In the genomic region with DNA sequence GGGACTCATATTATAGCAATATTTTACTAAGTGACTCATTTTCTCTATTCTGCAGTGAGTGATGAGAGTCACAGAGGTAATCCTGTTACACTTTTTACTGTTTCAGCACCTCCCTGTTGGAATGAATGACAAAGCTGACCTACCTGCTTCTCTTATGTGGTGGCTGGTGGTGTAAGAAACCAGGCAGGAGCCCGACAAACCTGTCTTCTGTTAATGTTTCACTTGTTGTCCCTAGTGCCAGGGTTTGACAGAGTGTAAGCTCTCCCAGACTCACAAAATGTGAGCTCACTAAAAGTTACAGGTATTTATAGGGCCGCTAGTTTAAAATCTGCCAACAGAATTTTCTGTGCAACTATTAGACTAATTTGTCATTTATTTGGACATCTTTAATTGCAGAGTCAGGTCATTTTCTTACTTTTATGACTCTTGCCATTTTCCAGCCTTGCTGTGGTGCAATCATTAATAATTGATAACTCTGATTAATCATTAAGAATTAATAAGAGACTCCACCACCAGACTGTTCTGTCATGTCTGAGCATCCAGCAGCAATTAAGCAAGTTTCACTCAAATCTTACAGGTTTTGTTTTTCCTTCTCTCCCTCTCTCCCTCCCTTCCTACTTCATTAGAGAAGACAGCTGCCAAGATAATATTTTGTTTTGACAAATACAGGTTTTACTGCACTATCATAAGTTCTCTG, we compare ENCODE assay signal across 17 mouse cellular contexts.
A peak's percentile ranks its signal among the peaks of the same experiment; 100 is the strongest.
DNase-seq lines count a peak whose midpoint lies in the region; ATAC-seq and TF ChIP-seq lines count a peak whose summit lies in the region.
"Had no signal": no experiment of that assay in that cellular context is flagged by ENCODE, and none has a peak within 500 bp of the region (broad histone marks: within the 10 kb centered on the region; RNA-seq: fewer than 3 reads in every experiment).

No protein-coding gene starts in this region.

- ATAC-seq in kidney, postnatal 0 days (replicated peaks; ENCODE audit: low FRiP score, low read depth) = peak; percentile 88
- no peak for ATAC-seq in forebrain, embryonic 12.5 days (ENCODE audit: low FRiP score)
- ATAC-seq: forebrain, embryonic 16.5 days had no signal

- DNase-seq in lung, postnatal 25 days (ENCODE audit: low spot score) = peak; percentile 16
- DNase-seq in lung, adult 2 months = no peak
- DNase-seq in kidney, adult 18-20 months = peak; percentile 59
- peak; percentile 51 for DNase-seq in kidney, postnatal 0 days (ENCODE audit: low spot score)
- peak; percentile 47 for DNase-seq in yolk sac, embryonic 10.5 days (ENCODE audit: low spot score)
- no peak for DNase-seq in cerebellum, postnatal 25 days
- DNase-seq: cerebellum, adult 18-20 months; embryo, embryonic 11 days; thymus, postnatal 25 days had no signal

- peak overlapping the region; percentile 68 for H3K27ac ChIP-seq in kidney, postnatal 0 days
- no peak overlapping the region for H3K27ac ChIP-seq in forebrain, embryonic 12.5 days
- H3K27ac ChIP-seq: heart, embryonic 15.5 days; hindbrain, embryonic 12.5 days; lung, embryonic 15.5 days had no signal

- 69% methylated on average over 2 of the region's 2 CpGs for WGBS in lung, adult 2 months
- 47% methylated on average over 2 of the region's 2 CpGs for WGBS in kidney, postnatal 0 days
- 83% methylated on average over 2 of the region's 2 CpGs for WGBS in forebrain, embryonic 12.5 days

- TF ChIP-seq POLR2A in lung, adult 2 months (IDR thresholded peaks at IDR 0.05; ENCODE audit: borderline replicate concordance, extremely low read depth, low read depth, low read length) = no peak

- no peaks in the 10 kb centered on the region for H3K27me3 ChIP-seq in kidney, postnatal 0 days (ENCODE audit: insufficient read depth, low read length)
- H3K27me3 ChIP-seq in forebrain, embryonic 12.5 days = no peaks in the 10 kb centered on the region
- H3K27me3 ChIP-seq: heart, embryonic 15.5 days; hindbrain, embryonic 12.5 days; lung, embryonic 15.5 days had no signal

- no peak overlapping the region for H3K9ac ChIP-seq in kidney, postnatal 0 days (ENCODE audit: low read depth, low read length)
- no peak overlapping the region for H3K9ac ChIP-seq in forebrain, embryonic 12.5 days
- H3K9ac ChIP-seq: heart, embryonic 15.5 days; hindbrain, embryonic 12.5 days; lung, embryonic 15.5 days had no signal

- H3K4me2 ChIP-seq in kidney, postnatal 0 days (ENCODE audit: low read length) = 0 out of 2 replicates have a peak overlapping the region, but pooled peaks have one; percentile 16
- H3K4me2 ChIP-seq in forebrain, embryonic 12.5 days = no peak overlapping the region
- H3K4me2 ChIP-seq: heart, embryonic 15.5 days; hindbrain, embryonic 12.5 days; lung, embryonic 15.5 days; midbrain, embryonic 11.5 days had no signal

- no peak overlapping the region for H3K4me3 ChIP-seq in lung, adult 2 months (replicated peaks; ENCODE audit: extremely low read depth, low read depth, low read length)
- no peak overlapping the region for H3K4me3 ChIP-seq in kidney, postnatal 0 days (replicated peaks; ENCODE audit: low read depth, low read length)
- H3K4me3 ChIP-seq in forebrain, embryonic 12.5 days (replicated peaks) = no peak overlapping the region
- H3K4me3 ChIP-seq: erythroblast, embryonic 14.5 days; heart, embryonic 15.5 days; hindbrain, embryonic 12.5 days; lung, embryonic 15.5 days had no signal

- no peak for TF ChIP-seq CTCF in lung, adult 2 months (IDR thresholded peaks at IDR 0.05; ENCODE audit: insufficient read depth, low read length)
- TF ChIP-seq CTCF in kidney, postnatal 0 days (IDR thresholded peaks at IDR 0.05; ENCODE audit: low read depth) = no peak

- H3K9me3 ChIP-seq in kidney, postnatal 0 days (replicated peaks; ENCODE audit: low read length) = no peaks in the 10 kb centered on the region
- no peaks in the 10 kb centered on the region for H3K9me3 ChIP-seq in forebrain, embryonic 12.5 days
- H3K9me3 ChIP-seq: heart, embryonic 15.5 days; hindbrain, embryonic 12.5 days; lung, embryonic 15.5 days had no signal

- H3K4me1 ChIP-seq in lung, adult 2 months (ENCODE audit: control insufficient read depth, insufficient read depth, low read length) = no peaks in the 10 kb centered on the region
- H3K4me1 ChIP-seq in kidney, postnatal 0 days (replicated peaks; ENCODE audit: insufficient read depth, low read length) = 0 out of 2 replicates have a peak, but pooled peaks cover 2% of the 10 kb centered on the region
- peaks cover 8% of the 10 kb centered on the region for H3K4me1 ChIP-seq in forebrain, embryonic 12.5 days

- peaks cover 20% of the 10 kb centered on the region; the same call in 1 of the 2 replicates for H3K36me3 ChIP-seq in kidney, postnatal 0 days (ENCODE audit: insufficient read depth, low read length)
- H3K36me3 ChIP-seq in forebrain, embryonic 12.5 days (replicated peaks) = 0 out of 2 replicates have a peak, but pooled peaks cover 3% of the 10 kb centered on the region
- H3K36me3 ChIP-seq: G1E had no signal

Comparison
In these comparisons a context has a peak if more than half of its experiments do, and no peak if none do; other contexts are left out.
1. DNase-seq: peak in lung, postnatal 25 days (single experiment), kidney, adult 18-20 months (single experiment), kidney, postnatal 0 days (single experiment) and yolk sac, embryonic 10.5 days (single experiment); none in lung, adult 2 months (single experiment) and cerebellum, postnatal 25 days (0 of 2).